Mouse (Mus musculus) neural tube, embryonic 10.5 days (tissue): ENCODE results near the gene Fam178b.
"Not testable (repeated sequence)": the region's sequence is repeated elsewhere in the genome, so short reads cannot be mapped to it uniquely, and the experiment has no call there.

Source experiments
- DNase-seq: peaks from one replicate; pipeline ENCODE4 v3.0.0-alpha.2; 2017; ENCODE audit warnings: low spot score; ENCODE audit errors: extremely low spot score

Fam178b gene

DNA sequence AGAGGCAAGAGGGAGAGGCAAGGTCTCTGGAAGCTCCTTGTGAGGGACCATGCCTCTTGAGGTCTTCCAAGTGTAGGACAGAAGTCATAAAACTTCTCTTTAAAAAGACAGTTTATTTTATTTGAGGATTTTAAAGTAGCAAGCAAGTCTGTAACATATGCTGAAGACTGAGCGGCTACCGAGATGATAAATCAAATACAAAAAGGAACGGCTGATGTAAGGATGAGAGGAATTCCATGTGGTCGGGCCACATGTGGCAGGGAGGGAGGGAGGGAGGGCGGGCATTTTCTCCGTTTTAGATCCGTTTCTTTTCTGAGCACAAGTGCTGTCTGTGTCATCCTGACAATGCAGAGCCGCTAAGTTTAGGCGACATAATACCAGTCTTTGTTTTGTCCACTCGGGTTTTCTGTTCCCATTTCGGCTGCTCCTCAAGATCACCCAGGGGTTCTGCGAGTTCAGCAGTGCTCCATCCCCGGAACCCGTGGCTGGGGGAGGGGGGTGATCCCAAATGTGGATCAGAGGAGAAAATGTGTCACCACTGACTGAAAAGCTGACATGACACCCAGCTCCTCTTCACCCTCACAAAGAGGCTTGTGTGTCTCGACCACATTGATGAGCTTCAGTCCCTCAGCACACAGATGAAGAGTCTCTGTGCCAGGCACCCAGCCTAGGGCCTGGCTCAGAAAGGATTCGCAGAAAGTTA lies 10.2 kb downstream of the Fam178b start:
- peak; percentile 41 for DNase-seq

DNA sequence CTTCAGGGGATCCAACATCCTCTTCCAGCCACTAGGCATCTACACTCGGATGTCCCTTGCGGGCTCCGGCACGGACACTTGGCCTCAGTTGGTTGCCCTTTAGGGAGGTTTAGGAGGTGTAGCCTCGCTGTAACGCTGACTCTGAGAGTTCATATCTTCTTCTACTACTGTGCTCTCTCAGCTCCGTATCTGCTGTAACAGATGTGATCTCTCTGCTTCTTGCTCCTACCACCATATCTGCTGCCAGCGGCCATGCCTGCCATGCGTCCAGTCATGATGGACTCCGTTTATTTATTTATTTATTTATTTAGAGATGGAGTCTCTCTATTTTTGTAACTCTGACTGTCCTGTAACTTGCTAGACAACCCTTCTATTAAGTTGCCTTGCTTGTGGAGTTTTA lies 11.7 kb downstream of the Fam178b start:
- DNase-seq, result no peak

GRCm38 (mm10) chr1:36670256-36670655 lies 12.7 kb downstream of the Fam178b start:
- DNase-seq, result no peak

- not testable (repeated sequence) for DNase-seq
Measured at GRCm38 (mm10) chr1:36668007-36668406, 15.0 kb downstream of the Fam178b start.

GRCm38 (mm10) chr1:36665934-36666333 lies 17.0 kb downstream of the Fam178b start:
- DNase-seq, result no peak

GRCm38 (mm10) chr1:36665165-36665723 lies 17.7 kb downstream of the Fam178b start:
- no peak for DNase-seq

DNA sequence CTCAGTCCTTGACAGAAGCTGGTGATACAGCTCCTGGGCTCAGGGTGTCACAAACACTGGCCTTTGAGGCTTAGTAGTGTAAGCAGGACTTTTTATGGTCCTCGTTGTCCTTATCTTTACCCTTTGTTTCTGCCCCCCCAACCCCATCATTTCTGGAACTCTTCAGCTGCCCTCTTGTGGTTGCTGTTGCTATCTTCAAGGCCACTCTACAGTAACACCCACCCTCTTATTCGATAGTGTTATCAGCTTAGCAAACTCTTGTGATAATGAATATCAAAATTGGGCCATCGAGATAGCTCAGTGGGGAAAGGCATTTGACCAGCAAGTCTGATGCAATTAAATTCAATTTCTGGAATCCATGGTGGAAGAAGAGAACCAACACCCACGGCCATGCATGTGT lies 18.5 kb downstream of the Fam178b start:
- DNase-seq, result no peak

GRCm38 (mm10) chr1:36658621-36659399 lies 24.2 kb downstream of the Fam178b start:
- DNase-seq, result no peak

DNA sequence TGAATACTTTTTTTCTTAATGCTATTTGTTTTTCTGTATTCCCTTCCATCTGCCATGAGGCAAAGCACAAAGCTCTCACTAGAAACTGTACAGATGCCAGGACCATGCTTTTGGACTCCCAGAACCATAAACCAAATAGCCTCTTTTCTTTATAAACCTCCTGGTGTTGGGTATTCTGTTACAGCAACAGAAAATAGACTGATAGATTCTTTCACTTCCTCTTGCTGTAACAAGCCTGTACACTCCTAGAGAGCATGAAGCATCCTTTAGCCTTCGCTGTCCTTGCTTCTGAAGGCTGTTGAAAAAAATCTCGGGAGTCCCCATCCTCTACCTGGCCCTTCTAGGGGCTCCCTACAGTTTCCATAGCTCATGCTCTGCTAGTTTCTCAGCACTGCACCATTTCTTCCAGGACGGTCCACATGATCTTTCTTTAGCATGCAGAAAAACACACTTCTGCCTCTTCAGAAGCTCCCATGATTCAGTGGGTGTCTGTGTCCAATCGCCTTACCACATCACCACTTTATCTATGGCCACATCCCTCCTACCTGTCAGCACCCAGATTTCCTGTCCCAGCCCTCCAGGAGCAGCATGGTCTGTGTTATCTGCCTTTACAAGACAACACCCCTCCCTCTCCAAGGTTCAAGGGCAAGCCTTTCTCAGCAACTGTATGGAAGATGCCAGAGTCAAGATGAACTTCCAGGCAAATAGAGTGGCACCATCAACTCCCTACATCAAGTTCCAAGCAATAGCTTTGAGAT lies 25.1 kb downstream of the Fam178b start:
- no peak for DNase-seq

GRCm38 (mm10) chr1:36656233-36656632 lies 26.8 kb downstream of the Fam178b start:
- no peak for DNase-seq

- DNase-seq, result no peak
Measured at GRCm38 (mm10) chr1:36655039-36655438, 27.9 kb downstream of the Fam178b start.

GRCm38 (mm10) chr1:36647631-36648030 lies 35.4 kb downstream of the Fam178b start:
- DNase-seq, result no peak

DNA sequence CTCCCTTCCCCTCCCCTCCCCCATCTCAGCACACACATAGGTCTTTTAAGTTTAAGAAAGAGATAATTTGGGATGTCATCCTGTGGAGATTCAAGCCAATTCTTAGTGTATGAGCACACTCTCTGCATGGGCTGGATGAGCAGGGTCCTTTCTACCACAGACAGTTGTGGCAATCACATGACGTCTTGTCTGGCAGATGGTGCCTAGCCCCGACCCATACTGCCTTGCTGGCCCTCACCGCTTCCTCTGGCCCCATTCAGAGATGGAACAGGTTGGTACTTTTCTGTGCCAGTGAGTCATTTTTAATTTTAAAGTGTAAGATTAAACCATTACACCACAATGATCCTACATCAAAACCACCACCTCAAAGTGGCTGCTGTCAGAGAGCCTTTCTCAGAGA lies 36.7 kb downstream of the Fam178b start:
- DNase-seq, result no peak

GRCm38 (mm10) chr1:36644615-36645007 lies 38.4 kb downstream of the Fam178b start:
- DNase-seq, result no peak

DNA sequence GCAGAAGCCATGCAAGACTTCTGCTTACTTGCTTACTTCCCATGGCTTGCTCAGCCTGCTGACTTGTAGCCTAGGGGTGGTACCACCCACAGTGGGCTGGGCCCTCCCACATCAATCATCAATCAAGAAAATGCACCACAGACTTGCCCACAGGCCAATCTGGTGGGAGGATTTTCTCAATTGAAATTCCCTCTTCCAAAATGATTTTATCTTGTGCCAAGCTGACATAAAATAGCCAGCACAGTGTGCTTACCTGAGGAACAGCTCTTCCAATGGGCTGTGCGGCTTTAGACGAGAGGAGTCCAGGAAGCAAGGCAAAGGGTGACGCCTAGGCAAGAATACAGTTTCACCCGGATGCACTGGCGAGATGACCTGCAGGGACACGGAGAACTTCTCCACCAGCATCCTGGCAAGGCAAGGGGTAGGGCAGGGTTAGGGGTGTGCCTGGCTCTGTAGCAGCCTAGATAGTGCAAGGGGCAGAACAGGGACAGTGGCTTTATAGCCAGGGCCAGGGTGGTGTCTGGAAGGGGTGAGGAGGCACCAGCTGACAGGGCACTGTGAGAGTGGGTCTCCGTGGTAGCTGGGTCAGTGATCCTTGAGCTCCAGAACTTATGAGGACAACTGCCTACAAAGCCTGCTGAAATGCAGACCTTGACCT lies 38.9 kb downstream of the Fam178b start:
- DNase-seq, result no peak

DNA sequence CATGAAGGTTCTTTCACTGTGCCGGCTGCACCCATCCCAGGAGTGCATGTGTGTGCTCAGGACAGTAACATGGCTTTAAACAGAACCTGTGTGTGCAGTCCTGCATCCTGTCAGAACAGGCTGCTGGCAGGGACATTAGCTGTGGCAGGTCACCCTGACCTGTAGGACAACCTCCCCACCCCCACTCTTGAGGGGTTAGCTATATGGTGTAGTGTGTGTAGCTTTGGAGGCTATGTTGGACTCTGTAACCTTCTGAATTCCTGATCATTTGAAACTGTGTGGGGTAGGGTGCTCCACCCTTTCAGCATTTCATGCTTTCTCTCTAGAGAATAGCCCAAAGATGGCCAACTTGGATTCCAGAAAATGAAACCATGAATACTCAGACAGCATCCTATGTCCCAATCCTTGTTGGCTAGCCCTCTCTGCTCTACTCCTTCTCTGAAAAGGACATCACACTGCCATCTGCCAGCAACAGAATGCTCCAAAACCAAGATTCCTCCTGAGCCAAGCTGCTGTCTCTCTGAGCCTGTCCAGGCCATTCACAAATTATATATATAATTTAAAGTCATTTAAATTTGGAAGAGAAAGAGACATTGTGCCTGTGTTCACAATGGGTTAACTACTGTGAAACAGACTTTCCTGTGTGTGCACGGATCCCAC lies 47.0 kb downstream of the Fam178b start:
- no peak for DNase-seq

- peak; percentile 70 for DNase-seq
Measured at GRCm38 (mm10) chr1:36634940-36635339, 48.0 kb downstream of the Fam178b start.

DNA sequence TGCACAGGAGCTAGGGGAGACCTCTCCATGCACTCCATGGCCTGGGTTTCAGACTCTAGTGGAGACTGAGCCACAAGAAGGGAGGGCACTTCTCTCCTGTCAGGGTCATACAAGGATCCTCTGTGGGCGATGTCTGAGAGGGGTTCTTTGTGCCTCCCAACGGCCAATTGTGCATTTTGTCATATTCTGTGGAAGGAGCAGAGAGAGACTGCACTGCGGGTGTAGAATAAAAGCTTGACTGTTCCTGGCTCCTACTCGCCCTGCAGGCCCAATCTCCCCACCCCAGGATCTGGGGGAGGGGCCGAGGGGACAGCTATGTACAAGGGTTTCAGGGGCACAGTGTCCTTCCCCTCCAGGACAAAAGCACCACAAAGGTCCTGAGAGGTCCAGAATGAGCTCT lies 49.1 kb downstream of the Fam178b start:
- DNase-seq, result no peak

DNA sequence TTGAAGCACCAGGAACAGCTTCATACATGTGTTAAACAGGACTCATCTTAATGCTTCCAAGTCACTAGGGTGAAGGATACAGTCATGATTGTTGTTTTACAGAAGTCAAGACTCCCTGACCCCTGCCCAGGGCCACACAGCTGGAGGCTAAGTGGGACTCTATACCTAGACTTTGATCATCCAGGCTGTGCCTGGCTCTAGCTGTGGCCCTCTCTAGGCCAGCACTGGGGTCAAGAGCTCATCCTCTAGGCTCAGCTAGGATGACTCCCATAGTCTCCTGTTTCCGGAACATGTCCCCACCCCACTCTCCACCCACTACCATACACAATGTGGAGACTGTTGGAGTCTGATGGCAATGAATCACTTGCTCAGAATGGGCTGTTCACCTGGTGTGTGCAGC lies 50.1 kb downstream of the Fam178b start:
- DNase-seq, result no peak

DNA sequence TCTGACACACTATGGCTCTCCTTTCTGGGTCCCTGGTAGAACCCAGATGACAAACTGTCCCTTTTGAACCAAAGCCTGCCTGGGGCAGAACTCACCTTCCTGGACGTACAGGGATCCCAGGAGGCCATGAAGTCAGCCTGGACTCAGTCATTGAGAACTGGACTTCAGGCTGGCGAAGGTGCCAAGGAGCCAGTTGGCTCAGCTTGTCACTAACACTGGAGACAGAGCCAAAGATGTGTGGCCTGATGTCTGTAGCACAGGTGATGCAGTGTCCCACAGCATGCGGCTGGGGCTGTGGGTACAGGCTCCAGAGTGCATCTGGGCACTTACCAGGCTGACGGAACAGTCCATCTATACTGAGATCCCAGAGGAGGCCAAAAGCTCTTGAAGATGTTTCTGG lies 50.9 kb downstream of the Fam178b start:
- DNase-seq, result no peak

- DNase-seq, result no peak
Measured at GRCm38 (mm10) chr1:36631391-36631790, 51.6 kb downstream of the Fam178b start.
